Mouse (Mus musculus): ENCODE results near the gene Tab3. TPM values are rescaled to one million over a fixed set of nuclear protein-coding genes. Genes with fewer than 3 reads are reported as not detected.

The Tab3 gene
- total and polyA plus RNA-seq, 3 experiments: 2.4 to 6.4 (median 4.1) TPM

DNA sequence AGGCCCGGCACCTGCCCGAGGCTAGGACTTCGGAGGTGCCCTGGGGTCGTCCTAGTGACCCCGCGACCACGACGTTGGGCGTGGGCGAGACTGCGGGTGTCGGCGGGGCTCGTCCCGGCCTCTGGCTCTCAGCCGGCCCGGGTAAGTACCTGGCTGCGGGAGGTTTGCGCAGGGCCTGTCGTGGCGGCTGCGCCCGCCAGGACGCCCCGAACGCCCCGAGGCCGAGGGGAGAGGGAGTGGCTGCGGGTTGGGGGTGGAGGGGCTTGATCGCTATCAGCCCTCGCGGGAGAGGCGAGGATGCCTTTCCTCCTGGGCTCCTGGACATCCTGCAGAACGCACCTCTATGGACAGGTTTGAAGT lies 340 bp downstream of the Tab3 start:
- H3K9ac ChIP-seq (ENCODE audit: insufficient read depth, low read depth): peak overlapping the region; percentile 62; the same call in 1 of the 2 replicates
- TF ChIP-seq POLR2A (IDR thresholded peaks at IDR 0.05; ENCODE audit: low read depth, low read length): no peak
- 0 out of 2 replicates have a peak, but pooled peaks have one; percentile 54 for TF ChIP-seq SIN3A (IDR thresholded peaks at IDR 0.05; ENCODE audit: low read length)
- H3K4me3 ChIP-seq (replicated peaks in 1 of 3; ENCODE audit: low read depth in 2 of 3, low read length in 2 of 3, poor library complexity in 1 of 3): peak overlapping the region; percentile 55 to 81 (median 67)
- no peaks in the 10 kb centered on the region for H3K79me2 ChIP-seq (replicated peaks; ENCODE audit: control insufficient read depth, extremely low read depth, insufficient read depth, poor library complexity, severe bottlenecking)
- H3K4me1 ChIP-seq (ENCODE audit: control insufficient read depth in 1 of 2, insufficient read depth in 2 of 2): no peaks in the 10 kb centered on the region
- no peak overlapping the region for H3K27ac ChIP-seq (ENCODE audit: insufficient read depth, low read depth)
- no peaks in the 10 kb centered on the region for H3K9me3 ChIP-seq (replicated peaks; ENCODE audit: low read length)
- dilution Hi-C loops (cut with MboI; ENCODE audit: extremely low pct_ligation_motif_present, extremely low pct_unique_long_range_greater_than_20kb, low sequenced_read_pairs): no loop called here
- no peaks in the 10 kb centered on the region for H3K36me3 ChIP-seq (replicated peaks in 1 of 2; ENCODE audit: control insufficient read depth in 1 of 2, insufficient read depth in 1 of 2, low read length in 1 of 2)
- peak overlapping the region; percentile 70 for H3K4me2 ChIP-seq (ENCODE audit: insufficient read depth, low read depth, poor library complexity, severe bottlenecking)
- DNase-seq (ENCODE audit: extremely low read depth): no peak
- H3K27me3 ChIP-seq (replicated peaks): no peaks in the 10 kb centered on the region
- in situ Hi-C loops (cut with MboI; ENCODE audit: low pct_ligation_motif_present, low pct_unique_long_range_greater_than_20kb, low sequenced_read_pairs): no loop called here

DNA sequence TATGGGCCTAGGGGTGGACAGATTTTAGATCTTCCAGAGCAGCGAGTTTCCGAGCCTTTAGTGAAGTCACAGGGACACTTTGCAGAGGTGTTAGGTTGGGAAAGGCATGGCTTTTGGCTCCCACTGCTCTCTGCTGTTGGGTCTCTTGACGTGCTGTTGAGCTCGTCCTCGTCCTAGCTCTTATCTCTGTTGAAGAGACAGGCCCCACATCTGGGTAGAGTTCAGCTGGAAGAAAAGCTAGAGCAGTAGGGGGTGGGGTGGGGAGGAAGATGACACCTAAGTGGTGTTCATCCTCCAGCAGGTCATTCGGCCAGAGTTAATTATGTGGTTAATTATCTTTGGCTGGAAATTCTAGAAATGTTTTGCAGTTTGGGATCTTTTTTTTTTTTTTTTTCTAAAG lies 2.5 kb downstream of the Tab3 start:
- in situ Hi-C loops (cut with MboI; ENCODE audit: low pct_ligation_motif_present, low pct_unique_long_range_greater_than_20kb, low sequenced_read_pairs) (no loop called here), dilution Hi-C loops (cut with MboI; ENCODE audit: extremely low pct_ligation_motif_present, extremely low pct_unique_long_range_greater_than_20kb, low sequenced_read_pairs) (no loop called here)
- H3K79me2 ChIP-seq (replicated peaks; ENCODE audit: control insufficient read depth, extremely low read depth, insufficient read depth, poor library complexity, severe bottlenecking): no peaks in the 10 kb centered on the region
- no peak for DNase-seq (ENCODE audit: extremely low read depth)
- no peaks in the 10 kb centered on the region for H3K36me3 ChIP-seq (replicated peaks in 1 of 2; ENCODE audit: control insufficient read depth in 1 of 2, insufficient read depth in 1 of 2, low read length in 1 of 2)
- H3K9me3 ChIP-seq (replicated peaks; ENCODE audit: low read length): no peaks in the 10 kb centered on the region
- TF ChIP-seq BHLHE40 (IDR thresholded peaks at IDR 0.05; ENCODE audit: low read depth, low read length) (no peak), KAT2A (IDR thresholded peaks at IDR 0.05; ENCODE audit: insufficient replicate concordance, low read length) (no peak), CHD2 (IDR thresholded peaks at IDR 0.05; ENCODE audit: low read length) (no peak), NELFE (IDR thresholded peaks at IDR 0.05; ENCODE audit: low read depth, low read length) (no peak), MAFK (IDR thresholded peaks at IDR 0.05; ENCODE audit: insufficient replicate concordance, low read length) (no peak), ZMIZ1 (IDR thresholded peaks at IDR 0.05; ENCODE audit: low read depth, low read length) (no peak), JUN (IDR thresholded peaks at IDR 0.05; ENCODE audit: insufficient read depth, low read depth, low read length) (no peak), CHD1 (IDR thresholded peaks at IDR 0.05; ENCODE audit: low read depth, low read length) (no peak), TBP (conservative IDR thresholded peaks at IDR 0.05; ENCODE audit: low read depth, low read length) (no peak), GABPA (IDR thresholded peaks at IDR 0.05; ENCODE audit: insufficient replicate concordance, low read depth, low read length) (no peak), UBTF (IDR thresholded peaks at IDR 0.05; ENCODE audit: low read depth, low read length) (no peak), POLR2AphosphoS2 (IDR thresholded peaks at IDR 0.05; ENCODE audit: low read depth, low read length) (no peak), HCFC1 (IDR thresholded peaks at IDR 0.05; ENCODE audit: low read depth, low read length) (no peak), NRF1 (IDR thresholded peaks at IDR 0.05; ENCODE audit: low read depth, low read length) (no peak), TCF12 (IDR thresholded peaks at IDR 0.05; ENCODE audit: low read depth, low read length) (no peak)
- no peak overlapping the region for H3K4me2 ChIP-seq (ENCODE audit: insufficient read depth, low read depth, poor library complexity, severe bottlenecking)
- no peak overlapping the region for H3K9ac ChIP-seq (ENCODE audit: insufficient read depth, low read depth)
- H3K27ac ChIP-seq (ENCODE audit: insufficient read depth, low read depth): no peak overlapping the region
- H3K4me1 ChIP-seq (ENCODE audit: control insufficient read depth in 1 of 2, insufficient read depth in 2 of 2): no peaks in the 10 kb centered on the region
- H3K4me3 ChIP-seq (replicated peaks in 1 of 3; ENCODE audit: low read depth in 2 of 3, low read length in 2 of 3, poor library complexity in 1 of 3): no peak overlapping the region
- no peaks in the 10 kb centered on the region for H3K27me3 ChIP-seq (replicated peaks)

Data from CH12.LX (cell line).